Mouse (Mus musculus) erythroid progenitor cell, adult 5-6 weeks (primary cell): ENCODE measurements at regions not wholly inside any gene's neighbourhood (a gene's known extent, or its start where the extent isn't known, plus 50 kb on each side); places are given as distances from the start of the nearest gene placed in this dataset.

Source experiments
- ATAC-seq: replicated peaks from 2 replicates; pipeline ENCODE4 v1.8.0; 2016; ENCODE audit warnings: moderate number of reproducible peaks, mild to moderate bottlenecking, moderate TSS enrichment, inconsistent platforms; ENCODE audit not compliant: poor library complexity, low FRiP score, severe bottlenecking

- ATAC-seq = no peak
These were observed 114.4 kb downstream of the H2afy start for GRCm38 (mm10) chr13:56021716-56022115.

GRCm38 (mm10) chr13:56014006-56014405, 122.2 kb downstream of the H2afy start:
- ATAC-seq = no peak

GRCm38 (mm10) chr13:56010416-56010815, 125.7 kb downstream of the H2afy start:
- ATAC-seq = no peak

GRCm38 (mm10) chr13:56006827-56007226, 129.3 kb downstream of the H2afy start:
- ATAC-seq = no peak

GRCm38 (mm10) chr13:56005746-56006145, 130.4 kb downstream of the H2afy start:
- ATAC-seq = no peak

GRCm38 (mm10) chr13:56003724-56004393, 132.3 kb downstream of the H2afy start:
- ATAC-seq = no peak

GRCm38 (mm10) chr13:55995255-55995654, 140.9 kb downstream of the H2afy start:
- no peak for ATAC-seq

- ATAC-seq = no peak
These were observed 141.7 kb downstream of the H2afy start for GRCm38 (mm10) chr13:55994460-55994859.

- ATAC-seq = no peak
These were observed 143.5 kb downstream of the H2afy start for GRCm38 (mm10) chr13:55992699-55993098.

GRCm38 (mm10) chr13:55991216-55991615, 144.9 kb downstream of the H2afy start:
- ATAC-seq = no peak

- ATAC-seq = no peak
These were observed 146.0 kb downstream of the H2afy start for GRCm38 (mm10) chr13:55990186-55990585.

- ATAC-seq = no peak
These were observed 146.8 kb downstream of the H2afy start for GRCm38 (mm10) chr13:55989401-55989800.

- ATAC-seq = no peak
These were observed 149.4 kb upstream of the Pitx1 start for GRCm38 (mm10) chr13:55985396-55985795.

- no peak for ATAC-seq
These were observed 148.8 kb upstream of the Pitx1 start for GRCm38 (mm10) chr13:55984772-55985171.

- no peak for ATAC-seq
These were observed 147.9 kb upstream of the Pitx1 start for GRCm38 (mm10) chr13:55983851-55984250.

- no peak for ATAC-seq
These were observed 145.0 kb upstream of the Pitx1 start for GRCm38 (mm10) chr13:55981041-55981440.

GRCm38 (mm10) chr13:55977902-55978301, 141.9 kb upstream of the Pitx1 start:
- ATAC-seq = no peak

GRCm38 (mm10) chr13:55976911-55977381, 141.0 kb upstream of the Pitx1 start:
- ATAC-seq = no peak

GRCm38 (mm10) chr13:55974105-55974504, 138.1 kb upstream of the Pitx1 start:
- no peak for ATAC-seq

- ATAC-seq = no peak
These were observed 134.7 kb upstream of the Pitx1 start for GRCm38 (mm10) chr13:55970687-55971086.

- ATAC-seq = no peak
These were observed 133.5 kb upstream of the Pitx1 start for GRCm38 (mm10) chr13:55969473-55969872.

- no peak for ATAC-seq
These were observed 131.2 kb upstream of the Pitx1 start for GRCm38 (mm10) chr13:55967151-55967550.
